Mouse (Mus musculus) ES-Bruce4 (cell line): ENCODE data around the gene Gabrq. TPM values are rescaled to one million over a fixed set of nuclear protein-coding genes. Genes with fewer than 3 reads are reported as not detected.

Experiments used
- H3K27ac ChIP-seq: 2 replicates; pipeline ENCODE4 v1.5.1; 2012; ENCODE audit warnings: low read length, inconsistent platforms; ENCODE audit not compliant: insufficient read depth
- H3K27me3 ChIP-seq: 2 replicates; pipeline ENCODE4 v1.6.1; 2012; ENCODE audit warnings: mild to moderate bottlenecking, low read length, inconsistent platforms; ENCODE audit not compliant: control insufficient read depth, poor library complexity, insufficient read depth, severe bottlenecking
- H3K36me3 ChIP-seq: 2 replicates; pipeline ENCODE4 v1.6.1; 2012; ENCODE audit warnings: inconsistent platforms, mild to moderate bottlenecking, low read length, moderate library complexity; ENCODE audit not compliant: control insufficient read depth, poor library complexity, insufficient read depth, severe bottlenecking
- H3K4me1 ChIP-seq: one replicate; pipeline ENCODE4 v1.8.1; 2011; ENCODE audit warnings: low read length; ENCODE audit not compliant: control insufficient read depth, insufficient read depth
- H3K4me3 ChIP-seq: 2 replicates; pipeline ENCODE4 v1.5.1; 2011; ENCODE audit warnings: low read depth, mild to moderate bottlenecking, low read length
- H3K9ac ChIP-seq: 2 replicates; pipeline ENCODE4 v1.6.1; 2012; ENCODE audit warnings: low read depth, mild to moderate bottlenecking, inconsistent platforms; ENCODE audit not compliant: poor library complexity, severe bottlenecking
- H3K9me3 ChIP-seq: replicated peaks from 2 replicates; pipeline ENCODE4 v1.6.1; 2012; ENCODE audit warnings: mild to moderate bottlenecking, low read length, inconsistent platforms; ENCODE audit not compliant: control insufficient read depth, poor library complexity, insufficient read depth, severe bottlenecking
- CTCF ChIP-seq: IDR thresholded peaks from one replicate; pipeline ENCODE4 v1.8.1; 2011; ENCODE audit warnings: low read depth, low read length
- EP300 ChIP-seq: IDR thresholded peaks from 2 replicates; pipeline ENCODE4 v1.6.1; 2011; ENCODE audit warnings: low read depth, low read length; ENCODE audit not compliant: insufficient read depth
- POLR2A ChIP-seq: IDR thresholded peaks from one replicate; pipeline ENCODE4 v1.8.1; 2011; ENCODE audit warnings: low read length; ENCODE audit not compliant: insufficient read depth
- polyA plus RNA-seq: library from polyadenylated mRNA; stranded (reverse); fragments of >200 nt; gene quantifications from 2 replicates; pipeline ENCODE4 v1.2.4, GENCODE M21; 2011; ENCODE audit warnings: low read depth; ENCODE audit not compliant: missing spikeins, insufficient read depth, insufficient read length

The Gabrq gene
- 0.24 TPM in 1 of 2 replicates, not detected in the other for polyA plus RNA-seq

GRCm38 (mm10) chrX:72824776-72825588 is at the start of gene Gabrq:
Gene Gabrq, plus strand, starts transcription at chrX:72825178.
- no peak within 1 kb of the TSS for H3K9ac ChIP-seq

DNA sequence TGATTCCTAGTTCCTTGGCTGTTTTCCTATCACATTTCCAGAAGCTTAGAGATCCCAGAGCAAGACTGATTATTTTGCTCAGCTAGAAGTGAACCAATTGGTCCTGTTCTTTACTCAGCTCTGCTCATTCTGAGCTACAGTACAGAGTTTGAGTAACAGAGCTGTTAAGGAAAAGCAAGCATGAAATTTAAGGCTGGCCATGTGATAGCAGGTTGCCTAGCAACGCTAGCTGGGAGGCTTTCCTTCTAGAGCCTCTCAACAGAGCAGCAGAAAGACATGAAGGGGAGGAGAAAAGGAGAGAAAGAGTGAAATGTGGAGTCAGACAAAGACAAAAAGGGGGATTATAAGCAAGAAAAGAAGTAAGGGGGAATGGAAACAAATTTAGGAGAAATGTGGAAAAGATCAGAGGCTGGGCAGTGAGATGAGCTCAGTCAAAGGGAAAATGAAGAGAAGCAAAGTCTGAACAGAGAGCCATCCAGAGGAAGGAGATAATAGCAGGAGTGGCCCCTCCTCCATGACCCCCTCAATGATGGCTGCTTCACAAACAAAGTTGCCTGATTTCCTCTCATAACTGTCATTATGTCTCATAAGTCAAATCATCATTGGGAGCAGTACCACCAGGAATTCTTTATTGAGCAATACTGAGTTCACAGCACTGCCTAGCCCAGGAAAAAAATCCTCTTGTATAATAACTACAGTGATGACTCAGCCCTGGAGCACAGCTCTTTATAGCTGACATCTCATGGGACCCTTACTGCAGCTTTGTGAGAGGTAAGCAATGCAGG is 36.0 kb upstream of the Gabrq start:
- Histone ChIP-seq H3K27me3 (no peaks in the 10 kb centered on the region), H3K4me3 (no peak overlapping the region), H3K27ac (no peak overlapping the region), H3K4me1 (no peaks in the 10 kb centered on the region), H3K9me3 (no peaks in the 10 kb centered on the region), H3K36me3 (no peaks in the 10 kb centered on the region), H3K9ac (no peak overlapping the region)
- no peak for TF ChIP-seq POLR2A
- no peak for TF ChIP-seq EP300
- TF ChIP-seq CTCF = no peak

More at GRCm38 (mm10) chrX:72824776-72825588, at the start of gene Gabrq:
- Histone ChIP-seq H3K27me3 (peaks cover 1% of the 10 kb centered on the region), H3K27ac (no peak within 1 kb of the TSS), H3K36me3 (no peaks in the 10 kb centered on the region), H3K4me3 (peak within 1 kb of the TSS; percentile 35), H3K9me3 (no peaks in the 10 kb centered on the region), H3K4me1 (no peaks in the 10 kb centered on the region)
- TF ChIP-seq CTCF (no peak), EP300 (no peak), POLR2A (no peak)

DNA sequence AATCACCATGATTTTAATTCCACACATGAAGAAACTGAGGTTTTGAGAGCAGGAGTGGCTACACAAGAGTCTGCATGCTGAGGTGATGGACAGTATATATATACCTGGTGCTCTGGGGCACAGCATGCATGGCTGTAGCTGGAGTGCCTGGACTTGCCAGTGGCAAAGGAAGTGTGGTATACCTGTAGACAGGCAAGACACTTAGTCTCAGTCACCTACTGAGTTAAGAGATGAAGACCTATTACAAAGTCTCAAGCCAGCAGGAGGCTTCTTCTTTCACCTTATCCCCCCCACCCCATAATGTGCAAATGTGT is 35.5 kb upstream of the Gabrq start:
- no peaks in the 10 kb centered on the region for H3K4me1 ChIP-seq
- no peak overlapping the region for H3K27ac ChIP-seq
- no peaks in the 10 kb centered on the region for H3K36me3 ChIP-seq
- H3K9me3 ChIP-seq = no peaks in the 10 kb centered on the region
- H3K27me3 ChIP-seq = no peaks in the 10 kb centered on the region
- no peak for TF ChIP-seq EP300
- TF ChIP-seq POLR2A = no peak
- TF ChIP-seq CTCF = no peak
- H3K9ac ChIP-seq = no peak overlapping the region
- no peak overlapping the region for H3K4me3 ChIP-seq

DNA sequence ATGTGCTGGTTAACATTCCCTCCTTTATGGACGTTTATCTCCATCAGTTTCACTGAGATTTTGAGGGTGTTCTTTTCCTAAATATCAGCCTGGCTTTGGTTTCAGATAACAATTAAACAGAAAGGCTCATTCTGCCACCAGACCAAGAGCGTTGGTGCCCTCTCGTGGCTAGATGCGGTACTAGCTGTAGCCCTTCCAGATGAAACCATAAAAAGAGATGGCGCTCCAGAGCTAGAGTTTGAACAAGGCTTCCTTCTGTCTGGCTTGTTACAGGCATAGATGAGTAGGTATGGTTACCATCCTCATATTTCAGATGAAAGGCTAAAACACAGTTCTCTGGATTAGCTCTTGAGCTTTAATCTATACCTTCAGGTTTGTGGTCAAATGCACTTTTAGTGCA is 5.4 kb upstream of the Gabrq start:
- no peaks in the 10 kb centered on the region for H3K36me3 ChIP-seq
- H3K4me1 ChIP-seq = no peaks in the 10 kb centered on the region
- H3K9me3 ChIP-seq = no peaks in the 10 kb centered on the region
- H3K27me3 ChIP-seq = no peaks in the 10 kb centered on the region
- no peak overlapping the region for H3K9ac ChIP-seq
- H3K27ac ChIP-seq = no peak overlapping the region
- no peak overlapping the region for H3K4me3 ChIP-seq
- peak; percentile 60 for TF ChIP-seq CTCF
- no peak for TF ChIP-seq POLR2A

DNA sequence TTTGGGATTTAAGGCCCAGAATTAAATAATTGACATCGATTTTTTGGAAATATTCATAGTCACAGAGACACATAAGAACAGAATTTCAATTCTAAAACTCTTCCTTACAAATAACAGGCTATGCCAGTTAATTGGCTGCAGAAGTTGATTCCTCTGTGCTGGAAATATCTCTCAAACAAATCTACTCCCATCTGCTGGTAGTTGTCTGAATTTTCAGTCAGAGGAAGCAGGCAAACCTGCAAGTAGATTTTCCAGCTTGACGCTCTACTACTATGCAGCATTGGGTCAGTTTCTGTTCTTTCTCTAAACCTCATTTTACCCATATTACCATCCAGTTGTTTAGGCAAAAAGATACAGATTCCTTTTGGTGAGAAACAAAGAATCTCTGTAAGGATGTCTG is 1.7 kb upstream of the Gabrq start:
- no peaks in the 10 kb centered on the region for H3K4me1 ChIP-seq
- H3K27ac ChIP-seq = no peak overlapping the region
- H3K4me3 ChIP-seq = no peak overlapping the region
- no peaks in the 10 kb centered on the region for H3K9me3 ChIP-seq
- H3K27me3 ChIP-seq = peaks cover 1% of the 10 kb centered on the region
- no peak for TF ChIP-seq EP300
- no peak for TF ChIP-seq CTCF
- TF ChIP-seq POLR2A = no peak
- no peaks in the 10 kb centered on the region for H3K36me3 ChIP-seq
- no peak overlapping the region for H3K9ac ChIP-seq

- no peaks in the 10 kb centered on the region for H3K9me3 ChIP-seq
- peak overlapping the region; percentile 35 for H3K4me3 ChIP-seq
- TF ChIP-seq POLR2A (no peak), EP300 (no peak), CTCF (no peak)
- H3K27ac ChIP-seq = no peak overlapping the region
- no peaks in the 10 kb centered on the region for H3K4me1 ChIP-seq
- no peaks in the 10 kb centered on the region for H3K36me3 ChIP-seq
- H3K27me3 ChIP-seq = peaks cover 1% of the 10 kb centered on the region
- H3K9ac ChIP-seq = no peak overlapping the region
Measured at GRCm38 (mm10) chrX:72825589-72825905, 569 bp downstream of the Gabrq start.

Other genes with a start within 250 kb of the Gabrq start
- 0.72 and 0.76 TPM in 2 replicates for gene Gabra3, start 168.3 kb upstream of the Gabrq start, polyA plus RNA-seq
- 48.6 and 49.5 TPM in 2 replicates for gene Cetn2, start 93.2 kb downstream of the Gabrq start, polyA plus RNA-seq
- gene Nsdhl, start 93.4 kb downstream of the Gabrq start, polyA plus RNA-seq = 44.2 and 45.5 TPM in 2 replicates
- 18.8 and 20.2 TPM in 2 replicates for gene Zfp185, start 162.2 kb downstream of the Gabrq start, polyA plus RNA-seq
- 1.4 and 2.3 TPM in 2 replicates for gene Pnma5, start 211.9 kb downstream of the Gabrq start, polyA plus RNA-seq
- 0.29 TPM in 1 of 2 replicates, not detected in the other for gene Pnma3, start 239.6 kb downstream of the Gabrq start, polyA plus RNA-seq